Mouse (Mus musculus) hindbrain, embryonic 14.5 days (tissue): ENCODE data around the gene Parvb. TPM values are rescaled to one million over a fixed set of nuclear protein-coding genes. Genes with fewer than 3 reads are reported as not detected.

Source experiments
- ATAC-seq: fragments of 200-750 bp; cut with Nextera tagmentation; 2 replicates; pipeline ENCODE4 v1.8.0; 2017; ENCODE audit warnings: moderate number of reproducible peaks, mild to moderate bottlenecking, moderate TSS enrichment, moderate library complexity; ENCODE audit not compliant: low FRiP score
- DNase-seq: peaks from one replicate; pipeline ENCODE4 v3.0.0-alpha.2; 2015; ENCODE audit warnings: low spot score
- H3K27ac ChIP-seq: fragments of 300-500 bp; sonication (generic); 2 replicates; pipeline ENCODE4 v1.5.1; 2014; ENCODE audit warnings: mild to moderate bottlenecking, moderate library complexity
- H3K27me3 ChIP-seq: fragments of 300-500 bp; sonication (generic); 2 replicates; pipeline ENCODE4 v1.6.1; 2014; ENCODE audit warnings: mild to moderate bottlenecking, low read length, mixed read lengths; ENCODE audit not compliant: control insufficient read depth, insufficient read depth
- H3K36me3 ChIP-seq: fragments of 300-500 bp; sonication (generic); replicated peaks from 2 replicates; pipeline ENCODE4 v1.6.1; 2014; ENCODE audit not compliant: control insufficient read depth, insufficient read depth
- H3K4me1 ChIP-seq: fragments of 300-500 bp; sonication (generic); replicated peaks from 2 replicates; pipeline ENCODE4 v1.6.1; 2014; ENCODE audit warnings: antibody characterized with exemption, low read length, mixed read lengths; ENCODE audit not compliant: control insufficient read depth, insufficient read depth
- H3K4me2 ChIP-seq: fragments of 300-500 bp; sonication (generic); replicated peaks from 2 replicates; pipeline ENCODE4 v1.6.1; 2014; ENCODE audit warnings: mild to moderate bottlenecking, moderate library complexity
- H3K4me3 ChIP-seq: fragments of 300-500 bp; sonication (generic); replicated peaks from 2 replicates; pipeline ENCODE4 v1.5.1; 2014; ENCODE audit warnings: mild to moderate bottlenecking, low read length
- H3K9ac ChIP-seq: fragments of 300-500 bp; sonication (generic); 2 replicates; pipeline ENCODE4 v1.6.1; 2014
- H3K9me3 ChIP-seq: fragments of 300-500 bp; sonication (generic); 2 replicates; pipeline ENCODE4 v1.6.1; 2016; ENCODE audit warnings: low read length; ENCODE audit not compliant: control insufficient read depth
- WGBS: fragments of 180-500 bp; shearing (Covaris S2); extraction: QIAGEN DNeasy Blood & Tissue Kit; methylation state at CpG from one replicate; pipeline ENCODE4 v1.1.7; 2014; 5-methylcytosine and 5-hydroxymethylcytosine counted together
- polyA plus RNA-seq: library from polyadenylated mRNA; unstranded; fragments of >200 nt; fragmentation: Nextera tagmentation; extraction: Ambion mirVana; gene quantifications from 2 replicates; pipeline ENCODE4 v1.2.1, GENCODE M21; 2014

Gene Parvb
- polyA plus RNA-seq, 1 experiment from 2014 or later: 4.1 TPM

GRCm38 (mm10) chr15:84207327-84207726 lies 24.5 kb upstream of the Parvb start:
- Histone ChIP-seq H3K27ac (no peak overlapping the region), H3K36me3 (peaks cover 88% of the 10 kb centered on the region), H3K9ac (no peak overlapping the region), H3K9me3 (no peaks in the 10 kb centered on the region), H3K27me3 (no peaks in the 10 kb centered on the region), H3K4me1 (no peaks in the 10 kb centered on the region; the same call in 1 of the 2 replicates), H3K4me2 (no peak overlapping the region), H3K4me3 (no peak overlapping the region)
- ATAC-seq (no peak), DNase-seq (no peak)
- WGBS: 94% methylated on average over 4 of the region's 4 CpGs

GRCm38 (mm10) chr15:84209517-84210412 lies 22.1 kb upstream of the Parvb start:
- 88% methylated on average over 11 of the region's 11 CpGs for WGBS
- ATAC-seq: no peak
- H3K36me3 ChIP-seq: peaks cover 70% of the 10 kb centered on the region

DNA sequence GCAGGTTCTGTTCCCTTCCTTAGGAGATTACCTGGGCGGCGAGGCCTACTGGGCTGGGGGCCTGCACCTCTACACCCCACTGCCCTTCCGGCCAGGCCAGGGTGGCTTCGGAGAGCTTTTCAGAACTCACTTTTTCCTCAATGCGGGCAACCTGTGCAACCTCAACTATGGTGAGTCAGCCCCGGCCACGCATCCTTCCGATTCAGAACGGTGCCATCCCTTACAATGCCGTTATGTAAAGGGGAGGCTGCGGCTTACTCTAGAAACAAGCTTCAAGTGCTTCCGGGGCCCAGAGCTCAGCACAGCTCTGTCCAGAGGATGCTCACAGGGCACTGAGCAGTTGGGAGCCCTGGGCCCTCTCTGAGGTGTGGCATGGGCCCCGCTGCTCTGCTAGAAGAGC lies 21.4 kb upstream of the Parvb start:
- Histone ChIP-seq H3K9ac (no peak overlapping the region), H3K9me3 (no peaks in the 10 kb centered on the region), H3K4me3 (no peak overlapping the region), H3K27me3 (no peaks in the 10 kb centered on the region), H3K36me3 (peaks cover 66% of the 10 kb centered on the region), H3K27ac (no peak overlapping the region), H3K4me2 (no peak overlapping the region), H3K4me1 (no peaks in the 10 kb centered on the region; the same call in 1 of the 2 replicates)
- DNase-seq (no peak), ATAC-seq (no peak)
- WGBS: 95% methylated on average over 13 of the region's 13 CpGs

More at GRCm38 (mm10) chr15:84209517-84210412, 22.1 kb upstream of the Parvb start:
- Histone ChIP-seq H3K9ac (no peak overlapping the region), H3K9me3 (no peaks in the 10 kb centered on the region), H3K27me3 (no peaks in the 10 kb centered on the region), H3K4me2 (no peak overlapping the region), H3K4me1 (no peaks in the 10 kb centered on the region; the same call in 1 of the 2 replicates), H3K4me3 (no peak overlapping the region), H3K27ac (no peak overlapping the region)
- no peak for DNase-seq

- Histone ChIP-seq H3K27ac (no peak overlapping the region), H3K27me3 (no peaks in the 10 kb centered on the region), H3K9me3 (no peaks in the 10 kb centered on the region), H3K9ac (no peak overlapping the region), H3K36me3 (peaks cover 61% of the 10 kb centered on the region), H3K4me1 (peaks cover under 1% of the 10 kb centered on the region; the same call in 1 of the 2 replicates), H3K4me2 (no peak overlapping the region), H3K4me3 (no peak overlapping the region)
- WGBS: 91% methylated on average over 13 of the region's 13 CpGs
- ATAC-seq (no peak), DNase-seq (no peak)
Observed at GRCm38 (mm10) chr15:84210941-84211340, 20.9 kb upstream of the Parvb start.

GRCm38 (mm10) chr15:84211564-84211963 lies 20.3 kb upstream of the Parvb start:
- no peak overlapping the region for H3K27ac ChIP-seq
- WGBS: 71% methylated on average over 4 of the region's 4 CpGs
- H3K4me3 ChIP-seq: no peak overlapping the region
- H3K9ac ChIP-seq: no peak overlapping the region
- H3K9me3 ChIP-seq: no peaks in the 10 kb centered on the region
- ATAC-seq (no peak), DNase-seq (no peak)
- H3K4me2 ChIP-seq: no peak overlapping the region
- H3K36me3 ChIP-seq: peaks cover 55% of the 10 kb centered on the region
- H3K4me1 ChIP-seq: peaks cover 7% of the 10 kb centered on the region
- H3K27me3 ChIP-seq: no peaks in the 10 kb centered on the region

GRCm38 (mm10) chr15:84212031-84212755 lies 19.6 kb upstream of the Parvb start:
- H3K36me3 ChIP-seq: peaks cover 48% of the 10 kb centered on the region
- no peak overlapping the region for H3K4me2 ChIP-seq
- no peak overlapping the region for H3K4me3 ChIP-seq
- no peaks in the 10 kb centered on the region for H3K9me3 ChIP-seq
- H3K27me3 ChIP-seq: no peaks in the 10 kb centered on the region
- DNase-seq: peak; percentile 98
- H3K4me1 ChIP-seq: peaks cover 13% of the 10 kb centered on the region
- no peak overlapping the region for H3K27ac ChIP-seq
- ATAC-seq: peak; percentile 51
- no peak overlapping the region for H3K9ac ChIP-seq
- WGBS: 44% methylated on average over 6 of the region's 6 CpGs

- Histone ChIP-seq H3K9me3 (no peaks in the 10 kb centered on the region), H3K4me3 (no peak overlapping the region), H3K9ac (no peak overlapping the region), H3K4me1 (peaks cover 17% of the 10 kb centered on the region), H3K4me2 (no peak overlapping the region), H3K27ac (no peak overlapping the region), H3K36me3 (peaks cover 43% of the 10 kb centered on the region), H3K27me3 (no peaks in the 10 kb centered on the region)
- no peak for ATAC-seq
- DNase-seq: no peak
- WGBS: 67% methylated on average over 2 of the region's 2 CpGs
Observed at GRCm38 (mm10) chr15:84212756-84213105, 19.1 kb upstream of the Parvb start.

DNA sequence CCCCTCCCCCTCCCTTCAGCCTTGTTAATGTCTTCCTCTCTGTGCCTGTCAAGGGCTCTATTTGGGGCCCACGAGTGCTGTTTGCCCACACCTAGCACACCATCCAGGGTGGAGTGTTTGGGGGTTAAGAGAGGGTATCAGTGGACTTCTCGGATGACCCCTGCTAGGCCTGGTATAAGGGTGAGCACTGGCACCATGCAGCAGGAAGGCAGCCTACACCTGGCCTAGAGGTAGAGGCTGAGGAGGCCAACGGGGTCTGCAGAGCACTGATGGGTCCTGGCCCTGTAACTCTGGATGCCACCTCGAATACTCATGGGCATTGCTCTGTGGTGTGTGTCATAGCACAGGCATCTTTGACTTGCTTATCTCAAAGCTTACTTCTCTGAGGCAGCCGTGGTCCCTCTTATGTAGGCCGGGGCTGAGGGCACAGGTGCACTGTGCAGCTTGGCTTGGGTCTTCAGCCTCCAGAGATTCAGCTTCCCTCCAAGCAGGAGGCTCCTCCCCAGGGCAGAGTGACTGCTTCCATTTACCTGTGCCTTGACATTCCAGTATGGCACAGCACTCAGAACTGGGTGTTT lies 18.6 kb upstream of the Parvb start:
- no peaks in the 10 kb centered on the region for H3K27me3 ChIP-seq
- H3K9me3 ChIP-seq: no peaks in the 10 kb centered on the region
- peaks cover 39% of the 10 kb centered on the region for H3K36me3 ChIP-seq
- H3K4me3 ChIP-seq: no peak overlapping the region
- DNase-seq (no peak), ATAC-seq (no peak)
- 91% methylated on average over 6 of the region's 6 CpGs for WGBS
- H3K27ac ChIP-seq: no peak overlapping the region
- H3K4me1 ChIP-seq: peaks cover 18% of the 10 kb centered on the region
- no peak overlapping the region for H3K9ac ChIP-seq
- no peak overlapping the region for H3K4me2 ChIP-seq

- Histone ChIP-seq H3K4me3 (no peak overlapping the region), H3K9me3 (no peaks in the 10 kb centered on the region), H3K4me2 (no peak overlapping the region), H3K4me1 (peaks cover 26% of the 10 kb centered on the region), H3K27ac (no peak overlapping the region), H3K36me3 (peaks cover 30% of the 10 kb centered on the region), H3K9ac (no peak overlapping the region), H3K27me3 (no peaks in the 10 kb centered on the region)
- DNase-seq (no peak), ATAC-seq (no peak)
- WGBS: 85% methylated on average over 7 of the region's 7 CpGs
Observed at GRCm38 (mm10) chr15:84214476-84214875, 17.4 kb upstream of the Parvb start.
